Mouse (Mus musculus): Measurements from ENCODE around the gene Xiap. TPM values are rescaled to one million over a fixed set of nuclear protein-coding genes. Genes with fewer than 3 reads are reported as not detected.

The Xiap gene
- polyA plus RNA-seq, 1 experiment from 2014 or later = 6.8 TPM

DNA sequence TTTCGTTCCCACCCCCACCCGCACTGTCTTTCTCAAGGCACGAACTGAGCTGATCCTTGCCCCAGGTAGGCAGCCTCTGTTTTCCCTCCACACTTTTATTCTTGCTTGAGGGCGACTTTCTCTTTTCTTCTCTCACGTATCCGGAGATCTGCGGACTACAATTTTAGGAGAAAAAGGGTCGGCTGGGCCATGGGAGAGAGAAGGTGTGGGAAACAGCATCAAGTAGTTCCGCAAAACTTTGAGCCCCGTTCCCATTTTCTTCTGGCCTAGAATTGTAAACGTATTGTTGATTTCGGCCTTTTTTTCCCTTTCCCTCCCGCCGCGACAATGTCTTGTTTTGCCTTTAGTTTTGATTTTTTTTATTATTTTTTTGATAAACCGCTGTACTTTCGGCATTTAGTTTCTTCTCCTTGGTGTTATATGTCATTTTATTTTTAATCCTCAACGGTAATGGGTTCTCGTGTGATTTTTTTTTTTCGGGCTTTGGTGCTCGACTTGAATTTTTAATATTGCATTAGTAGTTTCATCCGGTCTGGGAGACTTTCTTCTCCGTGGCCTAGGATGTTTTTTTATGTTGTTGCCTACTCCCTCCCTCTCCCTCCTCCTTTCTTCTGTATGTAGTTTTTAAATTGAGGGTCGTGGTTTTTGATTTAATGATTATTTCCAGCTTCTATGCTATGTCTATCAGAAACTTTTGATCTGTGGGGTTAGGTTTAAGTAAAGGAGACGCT lies 91.7 kb downstream of the Xiap start:
- Histone ChIP-seq H3K27me3 (ENCODE audit: control insufficient read depth, insufficient read depth, low read depth, low read length) (no peaks in the 10 kb centered on the region), H3K9me3 (replicated peaks; ENCODE audit: control insufficient read depth, low read length) (no peaks in the 10 kb centered on the region), H3K4me2 (ENCODE audit: low read depth, low read length) (peak overlapping the region; percentile 61), H3K4me1 (ENCODE audit: control insufficient read depth, low read depth, low read length) (peaks cover 4% of the 10 kb centered on the region), H3K4me3 (ENCODE audit: low read depth, low read length) (peak overlapping the region; percentile 76), H3K27ac (ENCODE audit: low read length) (peak overlapping the region; percentile 95), H3K9ac (ENCODE audit: low read depth, low read length) (peak overlapping the region; percentile 76), H3K36me3 (ENCODE audit: control insufficient read depth, insufficient read depth) (no peaks in the 10 kb centered on the region)
- 12% methylated on average over 25 of the region's 25 CpGs for WGBS (ENCODE audit: insufficient replicate concordance)
- no peak for ATAC-seq (ENCODE audit: low read depth)

DNA sequence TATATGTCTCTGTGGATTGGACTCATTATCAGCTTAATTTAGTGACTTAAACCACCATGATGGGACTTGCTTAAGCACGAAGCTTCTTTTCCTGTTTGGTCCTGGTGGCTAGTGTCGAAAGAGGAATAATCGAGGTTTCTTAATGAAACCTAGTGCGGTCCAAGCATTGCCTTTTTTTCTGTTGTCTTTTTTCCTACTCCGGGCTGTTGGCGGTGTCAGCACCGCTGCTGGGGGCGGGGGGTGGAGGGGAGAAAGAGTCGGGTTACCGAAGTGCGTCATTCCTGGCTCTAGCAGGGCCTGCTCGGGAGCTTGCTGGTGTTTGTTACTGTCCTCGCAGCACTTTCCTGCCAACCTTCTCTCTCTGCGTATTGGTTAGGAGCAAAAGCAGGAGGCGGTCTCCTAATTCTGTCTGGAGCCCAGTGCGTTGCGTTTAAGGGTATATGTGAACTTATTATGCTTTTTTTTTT lies 92.5 kb downstream of the Xiap start:
- H3K4me3 ChIP-seq (ENCODE audit: low read depth, low read length) = peak overlapping the region; percentile 76
- peak overlapping the region; percentile 61 for H3K4me2 ChIP-seq (ENCODE audit: low read depth, low read length)
- H3K9ac ChIP-seq (ENCODE audit: low read depth, low read length) = peak overlapping the region; percentile 76
- no peaks in the 10 kb centered on the region for H3K9me3 ChIP-seq (replicated peaks; ENCODE audit: control insufficient read depth, low read length)
- H3K27me3 ChIP-seq (ENCODE audit: control insufficient read depth, insufficient read depth, low read depth, low read length) = no peaks in the 10 kb centered on the region
- WGBS (ENCODE audit: insufficient replicate concordance) = 17% methylated on average over 17 of the region's 17 CpGs
- peaks cover 4% of the 10 kb centered on the region for H3K4me1 ChIP-seq (ENCODE audit: control insufficient read depth, low read depth, low read length)
- peak overlapping the region; percentile 95 for H3K27ac ChIP-seq (ENCODE audit: low read length)
- H3K36me3 ChIP-seq (ENCODE audit: control insufficient read depth, insufficient read depth) = no peaks in the 10 kb centered on the region
- ATAC-seq (ENCODE audit: low read depth) = peak; percentile 55

DNA sequence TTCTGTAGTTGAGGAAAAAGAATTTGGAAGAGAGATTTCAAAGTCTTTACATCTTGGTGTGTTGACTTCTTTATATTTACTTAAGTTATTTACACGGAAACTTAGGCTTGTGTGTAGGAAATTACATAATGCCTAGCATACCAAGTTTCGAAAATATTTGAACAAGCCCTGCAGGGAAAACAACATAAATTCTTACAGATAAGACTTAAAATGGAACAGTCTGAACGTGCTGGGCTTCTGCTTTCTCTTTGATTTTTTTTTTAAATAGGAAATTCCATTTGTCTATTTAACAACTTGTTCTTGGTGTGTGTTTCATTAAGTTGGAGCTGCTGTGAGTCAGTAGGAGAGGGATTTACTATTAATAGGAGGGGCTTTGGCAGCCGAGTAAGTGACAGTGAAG lies 93.6 kb downstream of the Xiap start:
- WGBS (ENCODE audit: insufficient replicate concordance) = 13% methylated on average over 4 of the region's 4 CpGs
- H3K4me2 ChIP-seq (ENCODE audit: low read depth, low read length) = peak overlapping the region; percentile 61

More for the DNA sequence above, 93.6 kb downstream of the Xiap start:
- Histone ChIP-seq H3K9ac (ENCODE audit: low read depth, low read length) (peak overlapping the region; percentile 18), H3K9me3 (replicated peaks; ENCODE audit: control insufficient read depth, low read length) (no peaks in the 10 kb centered on the region), H3K4me3 (ENCODE audit: low read depth, low read length) (peak overlapping the region; percentile 76), H3K36me3 (ENCODE audit: control insufficient read depth, insufficient read depth) (no peaks in the 10 kb centered on the region), H3K27ac (ENCODE audit: low read length) (peak overlapping the region; percentile 57), H3K4me1 (ENCODE audit: control insufficient read depth, low read depth, low read length) (peaks cover 3% of the 10 kb centered on the region), H3K27me3 (ENCODE audit: control insufficient read depth, insufficient read depth, low read depth, low read length) (no peaks in the 10 kb centered on the region)
- no peak for ATAC-seq (ENCODE audit: low read depth)

Other genes with a start within 250 kb of the Xiap start
- gene Thoc2, start 139.0 kb upstream of the Xiap start, polyA plus RNA-seq (2015; fragmentation: Nextera tagmentation; extraction: Ambion mirVana) = 26.4 and 29.5 TPM in 2 replicates
- gene Stag2, start 89.6 kb downstream of the Xiap start, polyA plus RNA-seq (2015; fragmentation: Nextera tagmentation; extraction: Ambion mirVana) = 28.6 and 31.7 TPM in 2 replicates